Mouse (Mus musculus): ENCODE measurements around the gene Atp8b4.
A peak's percentile ranks its signal among the peaks of the same experiment; 100 is the strongest.

The Atp8b4 gene

GRCm38 (mm10) chr2:126434305-126434704, 66.2 kb downstream of the Atp8b4 start:
- no peak for DNase-seq (ENCODE audit: low spot score)

- no peak for DNase-seq (ENCODE audit: low spot score)
These were observed 67.9 kb downstream of the Atp8b4 start for GRCm38 (mm10) chr2:126432481-126433066.

GRCm38 (mm10) chr2:126429282-126429681, 71.2 kb downstream of the Atp8b4 start:
- peak; percentile 38 for DNase-seq (ENCODE audit: low spot score)

- no peak for DNase-seq (ENCODE audit: low spot score)
These were observed 75.3 kb downstream of the Atp8b4 start for GRCm38 (mm10) chr2:126425223-126425622.

- no peak for DNase-seq (ENCODE audit: low spot score)
These were observed 75.8 kb downstream of the Atp8b4 start for GRCm38 (mm10) chr2:126424714-126425113.

GRCm38 (mm10) chr2:126420901-126421300, 79.6 kb downstream of the Atp8b4 start:
- no peak for DNase-seq (ENCODE audit: low spot score)

- DNase-seq (ENCODE audit: low spot score): no peak
These were observed 81.6 kb downstream of the Atp8b4 start for GRCm38 (mm10) chr2:126418916-126419315.

- DNase-seq (ENCODE audit: low spot score): no peak
These were observed 83.7 kb downstream of the Atp8b4 start for GRCm38 (mm10) chr2:126416772-126417171.

- no peak for DNase-seq (ENCODE audit: low spot score)
These were observed 84.5 kb downstream of the Atp8b4 start for GRCm38 (mm10) chr2:126415981-126416380.

- no peak for DNase-seq (ENCODE audit: low spot score)
These were observed 87.7 kb downstream of the Atp8b4 start for GRCm38 (mm10) chr2:126412759-126413158.

GRCm38 (mm10) chr2:126399454-126399853, 101.0 kb downstream of the Atp8b4 start:
- no peak for DNase-seq (ENCODE audit: low spot score)

GRCm38 (mm10) chr2:126399017-126399416, 101.5 kb downstream of the Atp8b4 start:
- no peak for DNase-seq (ENCODE audit: low spot score)

GRCm38 (mm10) chr2:126398216-126398615, 102.3 kb downstream of the Atp8b4 start:
- DNase-seq (ENCODE audit: low spot score): no peak

- DNase-seq (ENCODE audit: low spot score): no peak
These were observed 103.0 kb downstream of the Atp8b4 start for GRCm38 (mm10) chr2:126397513-126397912.

GRCm38 (mm10) chr2:126394924-126395323, 105.5 kb downstream of the Atp8b4 start:
- no peak for DNase-seq (ENCODE audit: low spot score)

GRCm38 (mm10) chr2:126387458-126388037, 112.9 kb downstream of the Atp8b4 start:
- no peak for DNase-seq (ENCODE audit: low spot score)

GRCm38 (mm10) chr2:126386056-126386455, 114.4 kb downstream of the Atp8b4 start:
- DNase-seq (ENCODE audit: low spot score): no peak

- no peak for DNase-seq (ENCODE audit: low spot score)
These were observed 120.2 kb downstream of the Atp8b4 start for GRCm38 (mm10) chr2:126380300-126380699.

GRCm38 (mm10) chr2:126371634-126372033, 128.8 kb downstream of the Atp8b4 start:
- DNase-seq (ENCODE audit: low spot score): no peak

GRCm38 (mm10) chr2:126369815-126370214, 130.7 kb downstream of the Atp8b4 start:
- DNase-seq (ENCODE audit: low spot score): no peak

- no peak for DNase-seq (ENCODE audit: low spot score)
These were observed 136.4 kb downstream of the Atp8b4 start for GRCm38 (mm10) chr2:126363745-126364725.

GRCm38 (mm10) chr2:126363050-126363744, 137.3 kb downstream of the Atp8b4 start:
- peak; percentile 35 for DNase-seq (ENCODE audit: low spot score)

Measured in T-cell, adult 2 months (primary cell).